Mouse (Mus musculus) midbrain, embryonic 15.5 days (tissue): ENCODE data around the gene Tmem266. TPM values are rescaled to one million over a fixed set of nuclear protein-coding genes. Genes with fewer than 3 reads are reported as not detected.

Experiments used
- ATAC-seq: fragments of 200-750 bp; cut with Nextera tagmentation; replicated peaks from 2 replicates; pipeline ENCODE4 v1.8.0; 2017; ENCODE audit warnings: moderate TSS enrichment
- H3K27ac ChIP-seq: fragments of 300-500 bp; sonication (generic); 2 replicates; pipeline ENCODE4 v1.5.1; 2015; ENCODE audit warnings: mild to moderate bottlenecking, inconsistent platforms
- H3K27me3 ChIP-seq: fragments of 300-500 bp; sonication (generic); replicated peaks from 2 replicates; pipeline ENCODE4 v1.6.1; 2015; ENCODE audit warnings: inconsistent platforms
- H3K36me3 ChIP-seq: fragments of 300-500 bp; sonication (generic); replicated peaks from 2 replicates; pipeline ENCODE4 v1.6.1; 2015; ENCODE audit warnings: inconsistent platforms
- H3K4me1 ChIP-seq: fragments of 300-500 bp; sonication (generic); 2 replicates; pipeline ENCODE4 v1.6.1; 2015; ENCODE audit warnings: inconsistent platforms
- H3K4me2 ChIP-seq: fragments of 300-500 bp; sonication (generic); 2 replicates; pipeline ENCODE4 v1.6.1; 2015; ENCODE audit warnings: inconsistent platforms, mild to moderate bottlenecking, moderate library complexity
- H3K4me3 ChIP-seq: fragments of 300-500 bp; sonication (generic); 2 replicates; pipeline ENCODE4 v1.5.1; 2015; ENCODE audit warnings: mild to moderate bottlenecking, inconsistent platforms
- H3K9ac ChIP-seq: fragments of 300-500 bp; sonication (generic); 2 replicates; pipeline ENCODE4 v1.6.1; 2015; ENCODE audit warnings: mild to moderate bottlenecking, inconsistent platforms
- H3K9me3 ChIP-seq: fragments of 300-500 bp; sonication (generic); 2 replicates; pipeline ENCODE4 v1.6.1; 2016; ENCODE audit warnings: inconsistent platforms
- WGBS: fragments of 180-500 bp; shearing (Covaris S2); methylation state at CpG from one replicate; pipeline ENCODE4 v1.1.7; 2015; ENCODE audit warnings: mixed read lengths; 5-methylcytosine and 5-hydroxymethylcytosine counted together
- polyA plus RNA-seq: library from polyadenylated mRNA; unstranded; fragments of >200 nt; fragmentation: Nextera tagmentation; extraction: Ambion mirVana; gene quantifications from 2 replicates; pipeline ENCODE4 v1.2.1, GENCODE M21; 2015

Gene Tmem266
- polyA plus RNA-seq, 1 experiment from 2014 or later = 5.8 TPM

DNA sequence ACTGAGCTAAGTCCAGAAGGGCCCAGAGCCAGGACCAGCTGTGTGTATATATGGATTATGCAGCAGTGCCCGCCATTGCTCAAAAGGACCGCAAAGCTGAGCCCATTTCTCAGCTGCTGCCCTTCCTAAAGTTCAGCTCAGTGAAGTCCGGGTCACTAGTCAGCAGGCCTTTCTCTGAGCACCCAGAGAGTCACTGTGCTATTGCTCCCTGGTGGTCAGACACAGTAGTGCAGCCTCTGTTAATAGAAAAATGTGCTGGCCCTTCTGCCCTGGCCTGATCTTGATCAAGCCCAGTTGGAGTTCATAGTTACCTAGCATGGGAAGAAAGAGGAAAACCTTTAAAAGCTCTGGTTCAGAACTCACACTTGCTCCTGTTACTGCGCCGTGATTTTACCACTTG, 55.7 kb downstream of the Tmem266 start:
- Histone ChIP-seq H3K27ac (no peak overlapping the region), H3K9me3 (no peaks in the 10 kb centered on the region), H3K9ac (no peak overlapping the region), H3K27me3 (no peaks in the 10 kb centered on the region), H3K36me3 (no peaks in the 10 kb centered on the region), H3K4me2 (no peak overlapping the region), H3K4me1 (no peaks in the 10 kb centered on the region), H3K4me3 (no peak overlapping the region)
- WGBS = 25% methylated on average over 5 of the region's 5 CpGs
- ATAC-seq = no peak

DNA sequence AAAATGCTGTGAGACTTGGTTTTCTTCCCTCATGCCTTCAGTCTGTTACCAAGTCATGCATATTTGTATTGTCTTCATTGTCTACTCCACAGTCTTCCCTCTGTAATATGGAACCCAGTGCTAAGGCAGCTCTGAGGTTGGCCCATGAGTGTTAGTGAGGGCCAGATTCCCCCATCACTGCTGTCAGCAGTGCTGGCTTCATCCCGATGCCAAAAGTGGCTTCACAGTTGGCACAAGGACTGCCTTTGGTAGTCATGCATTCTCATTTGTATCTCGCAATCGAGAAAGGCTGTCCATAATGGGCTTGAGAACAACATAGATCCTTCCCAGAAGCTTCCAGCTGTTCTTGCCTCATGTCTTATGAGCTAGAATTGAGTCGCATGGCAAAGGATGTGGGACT, 59.4 kb downstream of the Tmem266 start:
- Histone ChIP-seq H3K4me1 (no peaks in the 10 kb centered on the region), H3K9me3 (no peaks in the 10 kb centered on the region), H3K27me3 (no peaks in the 10 kb centered on the region), H3K9ac (no peak overlapping the region), H3K36me3 (no peaks in the 10 kb centered on the region), H3K27ac (no peak overlapping the region), H3K4me3 (no peak overlapping the region), H3K4me2 (no peak overlapping the region)
- WGBS = 95% methylated on average over 4 of the region's 4 CpGs
- ATAC-seq = no peak

DNA sequence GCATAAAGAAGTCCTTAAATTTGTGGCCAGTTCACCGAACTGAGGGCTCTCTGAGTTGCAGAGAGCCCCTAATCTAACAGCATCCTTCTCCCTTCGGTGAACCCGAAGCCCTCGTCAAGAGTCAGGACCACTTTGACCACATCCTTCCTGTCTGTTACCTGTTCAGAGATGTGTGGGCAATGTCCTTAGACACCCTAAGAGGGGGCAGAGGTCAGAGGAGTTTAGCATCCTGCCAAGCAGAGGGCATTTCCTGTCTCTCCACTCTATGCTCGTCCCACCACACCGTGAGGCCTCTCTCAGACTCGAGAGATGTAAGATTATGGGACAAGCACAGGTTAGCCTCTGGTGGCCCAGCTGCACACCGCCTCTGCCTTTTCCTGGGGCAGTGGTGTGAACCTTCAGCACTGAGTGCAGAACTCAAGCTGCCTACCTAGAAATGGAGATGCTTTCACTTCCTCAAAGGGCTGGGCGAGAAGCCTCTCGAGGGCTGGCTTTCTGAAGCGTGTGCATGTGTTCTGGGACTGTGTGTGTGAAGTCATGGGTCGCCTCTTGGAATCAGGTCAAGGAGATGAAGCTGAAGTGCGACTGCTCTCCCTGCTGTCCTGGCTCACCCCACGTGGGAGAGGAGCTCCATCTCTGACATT, 61.3 kb downstream of the Tmem266 start:
- no peaks in the 10 kb centered on the region for H3K27me3 ChIP-seq
- no peak overlapping the region for H3K4me3 ChIP-seq
- no peak overlapping the region for H3K27ac ChIP-seq
- H3K9ac ChIP-seq = no peak overlapping the region
- no peaks in the 10 kb centered on the region for H3K9me3 ChIP-seq
- WGBS = 87% methylated on average over 14 of the region's 14 CpGs
- H3K4me1 ChIP-seq = no peaks in the 10 kb centered on the region
- no peak overlapping the region for H3K4me2 ChIP-seq
- ATAC-seq = no peak
- no peaks in the 10 kb centered on the region for H3K36me3 ChIP-seq

DNA sequence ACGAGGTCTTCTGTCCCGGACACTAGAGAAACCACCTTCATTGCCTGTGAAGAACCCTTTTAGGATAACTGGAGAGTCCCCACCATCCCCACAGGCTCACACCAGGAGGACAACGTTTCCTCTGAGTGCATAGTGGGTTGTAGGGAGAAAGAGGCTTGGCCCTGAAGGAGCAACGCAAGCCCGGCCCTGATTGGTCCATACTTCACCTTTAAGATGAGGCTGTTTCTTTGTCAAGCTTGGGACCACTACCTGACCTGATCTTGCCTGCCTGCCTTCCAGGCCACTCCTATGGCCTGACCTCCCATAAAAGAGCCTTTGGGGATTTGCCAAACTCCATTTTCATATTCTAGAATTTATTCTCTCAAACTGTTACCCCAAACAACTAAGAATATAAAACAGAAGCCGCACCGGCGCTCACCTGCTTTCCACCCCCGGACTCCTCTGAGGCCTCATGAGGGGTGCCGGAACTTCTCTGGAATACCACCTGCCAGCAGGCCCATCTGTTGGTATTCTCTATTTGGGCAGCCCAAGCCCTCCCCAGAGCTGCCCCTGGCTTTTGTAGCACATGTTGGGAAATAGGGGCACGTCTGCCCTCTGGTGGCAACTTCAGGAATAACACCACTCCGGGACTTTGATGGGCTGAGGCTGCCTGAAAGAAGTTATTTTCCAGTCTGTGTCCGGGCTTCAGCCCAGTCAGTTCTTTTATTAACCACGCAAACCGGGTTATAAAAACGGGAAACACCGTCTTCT, 65.4 kb downstream of the Tmem266 start:
- Histone ChIP-seq H3K4me3 (no peak overlapping the region), H3K36me3 (no peaks in the 10 kb centered on the region), H3K27me3 (no peaks in the 10 kb centered on the region), H3K9ac (no peak overlapping the region), H3K9me3 (no peaks in the 10 kb centered on the region), H3K4me2 (peak overlapping the region; percentile 11), H3K4me1 (no peaks in the 10 kb centered on the region), H3K27ac (no peak overlapping the region)
- 31% methylated on average over 17 of the region's 17 CpGs for WGBS
- peak; percentile 79 for ATAC-seq

DNA sequence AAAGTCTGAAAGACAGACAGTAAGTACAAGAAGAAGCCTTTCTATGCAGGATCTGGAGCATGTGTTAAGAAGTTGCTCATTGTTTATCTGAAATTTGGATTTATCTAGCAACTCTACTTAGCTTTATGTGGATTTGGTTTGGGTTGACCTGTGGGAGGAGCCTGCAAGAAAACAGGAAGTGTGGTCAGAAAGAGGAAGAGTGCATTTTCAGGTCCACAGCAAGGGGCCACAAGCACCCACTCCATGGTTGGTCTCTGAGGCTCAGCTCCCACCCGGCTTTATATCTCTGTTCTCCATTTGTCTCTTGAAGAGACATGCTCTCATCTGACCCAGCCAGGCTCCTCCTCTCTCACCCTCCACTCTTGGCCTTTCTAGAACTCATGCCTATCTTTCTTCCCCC, 68.9 kb downstream of the Tmem266 start:
- Histone ChIP-seq H3K36me3 (no peaks in the 10 kb centered on the region), H3K27ac (no peak overlapping the region)
- 81% methylated on average over 1 of the region's 1 CpGs for WGBS

DNA sequence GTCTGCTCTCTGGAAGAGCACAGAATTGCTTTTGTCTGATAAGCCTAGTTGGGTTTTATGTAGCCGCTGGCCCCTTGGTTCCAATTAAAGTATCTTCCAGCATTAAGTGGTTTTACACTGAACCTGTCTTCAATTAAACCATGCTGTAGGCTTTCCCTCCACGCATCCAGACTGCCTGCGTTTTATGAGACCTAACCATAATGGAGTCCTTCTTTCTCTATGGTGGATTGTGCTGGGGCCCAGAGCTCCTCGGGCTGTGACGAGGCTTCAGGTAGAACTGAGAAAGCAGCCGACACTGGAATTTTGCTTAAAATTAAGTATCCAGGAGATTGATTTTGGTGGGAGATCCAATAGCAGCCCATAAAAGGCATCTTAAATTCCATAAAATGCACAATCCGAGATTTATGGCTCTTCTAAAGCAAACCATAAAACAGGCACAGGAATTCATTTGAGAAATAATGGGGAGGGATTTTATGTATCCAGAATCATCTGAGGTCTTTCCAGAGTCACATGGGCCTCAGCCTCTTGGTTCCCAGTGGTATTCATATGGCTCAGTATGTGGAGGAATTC, 72.4 kb downstream of the Tmem266 start:
- Histone ChIP-seq H3K4me1 (no peaks in the 10 kb centered on the region), H3K27me3 (no peaks in the 10 kb centered on the region), H3K9me3 (no peaks in the 10 kb centered on the region), H3K4me3 (no peak overlapping the region), H3K27ac (no peak overlapping the region), H3K4me2 (no peak overlapping the region), H3K9ac (no peak overlapping the region), H3K36me3 (no peaks in the 10 kb centered on the region)
- WGBS = 88% methylated on average over 7 of the region's 7 CpGs
- no peak for ATAC-seq

More for the DNA sequence above, 68.9 kb downstream of the Tmem266 start:
- no peak overlapping the region for H3K9ac ChIP-seq
- no peaks in the 10 kb centered on the region for H3K9me3 ChIP-seq
- no peaks in the 10 kb centered on the region for H3K4me1 ChIP-seq
- no peaks in the 10 kb centered on the region for H3K27me3 ChIP-seq
- H3K4me2 ChIP-seq = no peak overlapping the region
- no peak overlapping the region for H3K4me3 ChIP-seq
- no peak for ATAC-seq

DNA sequence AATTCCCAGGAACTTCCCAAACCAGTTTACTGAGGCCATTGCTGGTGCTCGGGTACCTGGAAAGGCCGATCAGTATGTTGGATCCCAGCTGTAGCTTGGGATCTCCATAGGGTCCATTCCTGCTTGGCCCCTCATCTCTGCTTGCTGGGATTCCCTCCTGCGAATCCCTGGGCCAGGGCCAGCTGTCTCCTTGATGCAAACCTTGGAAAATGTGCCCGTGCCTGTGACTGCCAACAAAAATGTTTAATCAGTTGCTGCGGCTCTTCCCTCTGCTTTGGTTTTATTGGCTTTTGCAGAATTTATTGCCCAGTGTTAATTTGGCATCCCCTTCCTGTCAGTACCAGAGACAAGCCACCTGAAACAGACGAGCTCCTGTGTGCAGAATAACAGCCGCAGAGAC, 75.6 kb downstream of the Tmem266 start:
- 84% methylated on average over 7 of the region's 7 CpGs for WGBS
- no peaks in the 10 kb centered on the region for H3K4me1 ChIP-seq
- H3K36me3 ChIP-seq = no peaks in the 10 kb centered on the region

DNA sequence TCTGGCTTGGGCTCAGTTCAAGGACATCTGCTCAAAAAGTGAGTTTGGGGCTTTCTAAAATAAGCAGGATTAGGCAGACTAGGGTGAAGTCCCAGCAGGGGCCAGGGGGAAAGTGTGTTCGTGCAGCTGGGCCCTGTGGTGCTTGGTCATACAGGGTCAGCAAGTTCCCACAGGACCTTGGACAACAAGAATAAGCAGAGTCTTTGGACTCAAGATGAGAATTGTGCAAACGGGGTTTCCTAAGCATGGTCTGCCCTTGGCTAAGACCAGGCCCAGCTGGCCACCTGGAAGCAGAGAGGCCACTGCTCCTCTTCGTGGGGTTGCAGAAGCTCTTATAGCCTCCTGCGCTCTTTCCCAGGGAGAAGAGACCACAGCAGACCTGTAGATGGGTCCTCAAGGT, 77.5 kb downstream of the Tmem266 start:
- no peaks in the 10 kb centered on the region for H3K27me3 ChIP-seq
- no peak overlapping the region for H3K9ac ChIP-seq
- 79% methylated on average over 4 of the region's 4 CpGs for WGBS

More for the DNA sequence above, 75.6 kb downstream of the Tmem266 start:
- H3K4me2 ChIP-seq = no peak overlapping the region
- no peaks in the 10 kb centered on the region for H3K27me3 ChIP-seq
- ATAC-seq = no peak
- no peaks in the 10 kb centered on the region for H3K9me3 ChIP-seq
- H3K9ac ChIP-seq = no peak overlapping the region
- no peak overlapping the region for H3K27ac ChIP-seq
- no peak overlapping the region for H3K4me3 ChIP-seq

DNA sequence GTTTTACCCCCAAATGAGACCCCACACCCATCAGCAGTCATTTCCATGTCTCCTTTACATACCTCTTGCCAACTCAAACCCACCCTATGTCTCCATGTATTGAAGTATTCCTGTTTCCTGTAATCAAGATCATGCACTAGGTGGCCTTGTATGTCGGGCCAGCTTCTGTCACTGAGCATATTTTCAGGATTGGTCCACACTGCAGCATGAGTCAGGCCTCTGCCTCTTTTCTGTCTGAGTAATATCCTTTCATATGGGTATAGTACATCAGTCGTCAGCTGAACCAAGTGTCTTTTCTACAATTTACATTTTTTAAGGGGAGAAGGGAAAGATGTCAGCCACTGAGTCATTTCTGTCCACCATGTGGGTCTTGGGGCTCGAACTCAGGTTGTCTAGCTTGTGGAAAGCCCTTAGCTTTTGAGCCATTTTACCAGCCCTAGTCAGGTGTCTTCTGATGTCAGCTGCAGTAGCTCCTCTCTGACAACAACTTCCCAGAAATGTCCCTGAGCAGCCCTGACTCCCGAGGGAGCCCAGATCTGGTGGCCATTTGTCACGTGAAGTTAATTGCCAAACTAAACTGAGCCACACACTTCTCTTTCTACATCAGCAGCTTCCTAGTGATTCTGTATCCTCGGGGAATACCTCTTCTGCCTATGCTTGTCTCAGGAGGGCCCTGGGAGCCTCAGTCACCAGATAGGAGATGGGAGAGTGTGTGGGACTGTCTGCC, 78.4 kb downstream of the Tmem266 start:
- Histone ChIP-seq H3K4me2 (no peak overlapping the region), H3K9me3 (no peaks in the 10 kb centered on the region), H3K9ac (no peak overlapping the region), H3K36me3 (no peaks in the 10 kb centered on the region), H3K4me1 (0 out of 2 replicates have a peak, but pooled peaks cover 5% of the 10 kb centered on the region), H3K27me3 (no peaks in the 10 kb centered on the region), H3K4me3 (no peak overlapping the region), H3K27ac (no peak overlapping the region)
- ATAC-seq = no peak
- 78% methylated on average over 6 of the region's 6 CpGs for WGBS

More for the DNA sequence above, 77.5 kb downstream of the Tmem266 start:
- Histone ChIP-seq H3K9me3 (no peaks in the 10 kb centered on the region), H3K4me2 (no peak overlapping the region), H3K4me1 (0 out of 2 replicates have a peak, but pooled peaks cover 5% of the 10 kb centered on the region), H3K36me3 (no peaks in the 10 kb centered on the region), H3K27ac (no peak overlapping the region), H3K4me3 (no peak overlapping the region)
- ATAC-seq = no peak

DNA sequence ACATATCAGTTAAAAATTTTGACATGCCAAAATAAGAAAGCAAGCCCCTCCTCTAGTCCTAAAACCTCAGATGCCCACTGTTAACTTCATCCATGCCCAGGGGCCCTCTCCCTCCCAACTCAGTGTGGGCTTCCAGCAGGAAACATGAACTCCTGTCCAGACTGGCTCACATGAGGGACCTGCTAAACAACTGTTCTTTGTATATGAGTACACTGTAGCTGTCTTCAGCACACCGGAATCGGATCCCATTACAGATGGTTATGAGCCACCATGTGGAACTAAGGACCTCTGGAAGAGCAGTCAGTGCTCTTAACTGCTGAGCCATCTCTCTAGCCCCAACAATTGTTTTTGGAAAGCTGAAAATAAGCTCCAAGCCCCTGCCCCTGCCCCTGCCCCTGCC, 80.1 kb downstream of the Tmem266 start:
- ATAC-seq = no peak
- 76% methylated on average over 2 of the region's 2 CpGs for WGBS
- H3K27me3 ChIP-seq = no peaks in the 10 kb centered on the region
- H3K4me1 ChIP-seq = 0 out of 2 replicates have a peak, but pooled peaks cover 5% of the 10 kb centered on the region
- H3K4me3 ChIP-seq = no peak overlapping the region
- H3K9ac ChIP-seq = no peak overlapping the region
- no peak overlapping the region for H3K27ac ChIP-seq
- H3K36me3 ChIP-seq = no peaks in the 10 kb centered on the region
- H3K4me2 ChIP-seq = no peak overlapping the region
- H3K9me3 ChIP-seq = no peaks in the 10 kb centered on the region

DNA sequence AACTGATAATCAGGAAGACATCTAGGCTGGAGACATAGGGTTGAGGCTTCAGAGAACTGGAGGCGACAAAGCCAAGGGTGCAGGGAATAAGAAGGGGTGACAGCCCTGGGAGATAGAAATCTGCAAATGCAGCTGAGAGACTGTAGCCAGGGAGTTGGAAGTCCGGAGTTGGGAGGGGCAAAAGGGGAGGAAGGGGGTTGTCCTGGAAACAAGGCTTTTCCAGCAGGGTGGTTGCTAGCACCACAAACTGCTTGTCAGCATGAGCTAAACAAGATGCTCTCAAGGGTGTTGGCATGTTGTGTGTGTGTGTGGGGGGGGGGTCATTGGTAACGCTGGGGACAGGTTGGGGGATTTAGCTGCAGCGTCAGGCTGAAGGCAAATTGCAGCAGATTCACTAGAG, 82.1 kb downstream of the Tmem266 start:
- H3K4me3 ChIP-seq = no peak overlapping the region
- ATAC-seq = no peak

DNA sequence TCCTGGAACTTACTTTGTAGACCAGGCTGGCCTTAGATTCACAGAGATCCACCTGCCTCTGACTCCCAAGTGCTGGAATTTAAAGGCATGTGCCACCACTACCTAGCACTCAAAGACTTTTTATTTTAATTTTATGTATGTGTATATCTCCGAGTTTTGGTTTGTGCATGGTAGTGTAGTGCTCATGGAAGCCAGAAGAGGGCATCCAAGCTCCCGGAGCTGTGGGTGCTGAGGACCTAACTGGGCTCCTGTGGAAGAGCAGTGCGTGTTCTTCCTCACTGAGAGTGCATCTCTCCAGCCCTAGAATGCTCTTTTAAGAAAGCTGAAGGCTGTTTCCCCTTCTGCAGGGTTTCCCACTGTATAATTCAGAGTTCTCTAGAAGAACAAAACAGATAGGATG, 83.1 kb downstream of the Tmem266 start:
- Histone ChIP-seq H3K4me1 (0 out of 2 replicates have a peak, but pooled peaks cover 5% of the 10 kb centered on the region), H3K4me2 (no peak overlapping the region), H3K36me3 (no peaks in the 10 kb centered on the region), H3K4me3 (no peak overlapping the region), H3K27ac (no peak overlapping the region), H3K9me3 (no peaks in the 10 kb centered on the region), H3K9ac (no peak overlapping the region), H3K27me3 (no peaks in the 10 kb centered on the region)
- 47% methylated on average over 3 of the region's 3 CpGs for WGBS
- ATAC-seq = no peak

More for the DNA sequence above, 82.1 kb downstream of the Tmem266 start:
- Histone ChIP-seq H3K27ac (no peak overlapping the region), H3K9me3 (no peaks in the 10 kb centered on the region), H3K4me1 (0 out of 2 replicates have a peak, but pooled peaks cover 5% of the 10 kb centered on the region), H3K4me2 (no peak overlapping the region), H3K27me3 (no peaks in the 10 kb centered on the region), H3K36me3 (no peaks in the 10 kb centered on the region), H3K9ac (no peak overlapping the region)
- WGBS = 20% methylated on average over 4 of the region's 4 CpGs
